Mouse (Mus musculus): Measurements from ENCODE around the gene Sumo1.
"Not testable (repeated sequence)": the region's sequence is repeated elsewhere in the genome, so short reads cannot be mapped to it uniquely, and the experiment has no call there.

Gene Sumo1

DNA sequence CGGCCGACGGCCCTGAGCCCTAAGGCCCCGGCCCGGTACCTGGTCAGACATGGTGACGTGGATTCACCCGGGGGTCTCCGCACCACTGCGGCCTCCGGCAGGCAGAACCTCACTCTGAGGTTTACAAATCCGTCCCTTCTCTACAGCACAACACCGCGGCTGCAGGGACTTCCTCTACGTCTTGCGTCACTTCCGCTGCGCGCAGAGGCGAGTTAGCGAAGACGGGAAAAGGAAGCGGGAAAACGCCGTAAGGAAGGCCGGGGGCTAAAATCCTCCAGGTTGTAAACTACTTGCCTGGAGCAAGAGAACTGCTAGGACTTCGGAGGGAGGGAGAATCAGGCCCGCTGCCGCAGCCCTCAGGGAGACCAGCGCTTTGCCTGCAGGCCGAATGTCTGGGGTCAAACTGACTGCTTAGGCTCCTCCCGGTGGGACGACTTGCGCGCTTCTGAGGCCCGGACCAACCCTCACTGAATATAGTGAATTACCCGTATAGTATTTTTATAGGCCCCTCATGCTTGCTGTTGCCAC is at the start of gene Sumo1:
Gene Sumo1, minus strand, starts transcription at position 194 of the 528 bp plus-strand sequence.
- peak; percentile 95 for DNase-seq (ENCODE audit: low read depth)

DNA sequence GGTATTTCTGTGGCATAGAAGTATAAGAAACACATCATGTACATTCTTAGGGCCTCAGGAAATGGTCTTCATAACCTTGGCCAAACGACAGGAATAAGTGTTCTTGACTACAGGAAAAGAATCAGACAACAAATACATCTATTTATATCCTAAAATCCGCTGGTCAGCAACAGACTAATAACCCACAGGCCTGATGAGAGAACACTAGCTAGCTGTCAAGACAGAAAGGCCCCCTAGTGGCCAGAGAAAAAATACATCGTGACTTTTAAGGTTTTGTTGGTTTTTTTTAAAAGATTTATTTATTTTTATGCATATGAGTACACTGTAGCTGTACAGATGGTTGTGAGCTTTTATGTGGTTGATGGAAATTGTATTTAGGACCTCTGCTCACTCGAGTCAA is 49.3 kb upstream of the Sumo1 start:
- DNase-seq (ENCODE audit: low read depth) = peak; percentile 68

DNA sequence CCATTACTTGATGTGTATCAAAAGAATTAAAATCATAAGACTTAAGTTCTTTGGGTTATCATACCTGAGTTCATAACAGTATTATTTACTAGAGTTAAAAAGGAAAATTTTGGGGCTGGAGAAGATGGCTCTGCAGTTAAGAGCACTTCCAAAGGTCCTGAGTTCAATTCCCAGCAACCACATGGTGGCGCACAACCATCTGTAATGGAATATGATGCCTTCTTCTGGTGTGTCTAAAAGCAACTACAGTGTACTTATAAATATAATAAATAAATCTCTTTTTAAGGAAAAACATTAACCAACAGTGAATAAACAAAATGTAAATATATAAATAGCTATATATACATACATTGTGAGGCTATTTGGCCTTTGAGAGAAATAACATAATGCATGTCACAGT is 31.1 kb upstream of the Sumo1 start:
- no peak for DNase-seq (ENCODE audit: low read depth)

DNA sequence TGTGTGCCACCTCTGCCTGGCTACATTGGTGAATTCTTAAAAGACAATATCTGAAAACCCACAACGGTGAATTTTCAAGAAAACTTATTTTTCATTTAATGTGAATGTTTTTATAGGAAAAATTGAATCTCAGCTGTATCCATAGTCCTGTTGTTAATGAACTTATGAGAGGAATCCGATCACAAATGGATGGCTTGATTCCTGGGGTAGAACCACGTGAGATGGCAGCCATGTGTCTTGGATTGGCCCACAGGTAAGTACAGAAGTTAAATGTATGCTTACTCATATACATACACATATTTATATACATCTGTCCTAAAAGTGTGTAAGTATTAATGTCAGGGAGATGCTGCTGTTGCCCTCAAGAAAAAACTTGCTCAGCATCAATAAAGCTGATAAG is 27.6 kb upstream of the Sumo1 start:
- DNase-seq (ENCODE audit: low read depth) = no peak

DNA sequence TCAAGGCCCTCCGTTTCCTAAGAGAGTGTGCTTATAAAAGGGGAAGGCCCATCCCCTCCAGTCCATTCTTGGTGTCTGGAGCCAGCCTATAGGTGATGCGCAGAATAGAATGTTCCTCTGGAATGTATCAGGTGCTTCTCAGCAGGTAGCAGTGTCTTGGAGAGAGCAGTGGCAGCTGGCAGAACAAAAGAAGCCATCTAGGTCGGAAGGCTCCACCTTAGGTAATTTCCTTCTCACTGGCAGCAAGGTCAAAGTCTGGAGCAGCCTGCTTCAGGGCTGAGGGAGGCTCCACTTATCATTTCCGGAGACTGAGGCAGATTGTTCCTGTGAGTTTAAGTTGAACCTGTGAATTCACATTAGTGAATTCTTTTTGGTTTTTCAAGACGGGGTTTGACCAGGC is 27.1 kb upstream of the Sumo1 start:
- no peak for DNase-seq (ENCODE audit: low read depth)

DNA sequence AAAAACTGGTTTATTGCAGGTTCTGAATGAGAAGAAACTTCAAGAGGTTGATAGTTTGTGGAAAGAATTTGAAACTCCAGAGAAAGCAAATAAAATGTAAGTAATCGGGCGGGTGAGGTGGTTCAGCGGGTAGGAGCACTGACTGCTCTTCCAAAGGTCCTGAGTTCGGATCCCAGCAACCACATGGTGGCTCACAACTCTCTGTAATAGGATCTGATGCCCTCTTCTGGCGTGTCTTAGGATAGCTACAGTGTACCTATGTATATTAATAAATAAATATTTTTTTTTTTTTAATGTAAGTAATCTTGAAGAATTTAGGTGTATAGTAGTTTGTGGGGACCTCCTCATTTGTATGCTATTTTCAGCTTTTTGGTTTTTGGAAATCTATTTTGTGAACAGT is 19.8 kb upstream of the Sumo1 start:
- peak; percentile 38 for DNase-seq (ENCODE audit: low read depth)

DNA sequence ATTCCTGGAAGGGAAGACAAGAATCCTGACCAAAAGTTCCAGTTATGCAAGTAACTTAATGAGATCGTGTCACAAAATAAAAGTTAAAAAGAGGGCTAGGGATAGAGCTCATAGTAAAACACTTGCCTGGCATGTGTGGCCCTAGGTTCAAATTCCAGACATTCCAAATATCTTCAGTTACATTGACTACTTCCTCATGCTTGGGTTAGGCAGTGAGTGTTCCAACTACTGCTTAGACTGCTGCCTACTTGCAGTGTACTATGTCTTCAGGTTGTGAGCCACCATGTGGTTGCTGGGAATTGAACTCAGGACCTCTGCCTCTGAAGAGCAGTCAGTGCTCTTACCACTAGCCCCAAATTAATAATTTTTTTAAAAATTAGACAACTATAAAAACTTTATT is 16.9 kb upstream of the Sumo1 start:
- no peak for DNase-seq (ENCODE audit: low read depth)

DNA sequence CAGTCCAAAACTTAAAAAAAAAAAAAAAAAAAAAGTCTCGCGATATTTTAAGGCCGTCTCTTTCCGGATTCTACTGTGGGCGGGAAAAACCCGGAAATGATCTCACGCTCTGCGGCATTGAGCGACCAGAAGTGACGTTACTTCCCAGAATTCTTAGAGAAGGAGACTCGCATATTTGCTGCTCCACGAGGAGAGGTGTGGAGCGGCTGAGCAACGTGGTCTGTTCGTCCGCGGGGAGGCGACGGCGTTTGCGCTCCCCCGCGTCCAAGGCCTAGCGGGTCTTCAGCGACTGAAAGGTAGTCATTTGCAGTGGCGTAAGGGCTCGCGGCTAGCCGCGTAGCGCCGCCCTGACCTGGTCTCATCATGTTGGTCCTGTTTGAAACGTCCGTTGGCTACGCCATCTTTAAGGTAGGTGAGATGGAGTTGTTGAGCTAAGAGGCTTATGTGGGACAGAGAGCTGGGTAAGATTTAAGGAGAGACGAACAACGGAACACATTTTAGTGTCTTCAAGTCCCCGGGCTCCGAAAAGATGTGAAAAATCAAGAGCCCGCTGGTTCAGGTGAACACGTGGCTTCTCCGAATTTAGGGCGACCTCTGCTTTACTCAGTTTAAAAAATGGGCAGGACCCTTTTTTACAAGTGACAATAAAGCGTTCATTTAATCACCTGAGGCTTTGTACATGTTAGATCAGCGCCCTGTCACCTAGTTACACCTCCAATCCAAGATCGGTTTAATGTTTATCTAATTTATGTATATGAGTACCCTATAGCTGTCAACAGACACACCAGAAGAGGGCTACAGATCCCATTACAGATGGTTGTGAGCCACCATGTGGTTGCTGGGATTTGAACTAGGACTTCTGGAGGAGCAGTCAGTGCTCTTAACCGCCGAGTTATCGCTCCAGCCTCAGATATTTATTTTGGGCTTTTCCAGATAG is 14.5 kb upstream of the Sumo1 start, which contains the start of gene Nop58:
Gene Nop58, plus strand, starts transcription at position 153 of the 937 bp plus-strand sequence.
- peak; percentile 97 for DNase-seq (ENCODE audit: low read depth)

DNA sequence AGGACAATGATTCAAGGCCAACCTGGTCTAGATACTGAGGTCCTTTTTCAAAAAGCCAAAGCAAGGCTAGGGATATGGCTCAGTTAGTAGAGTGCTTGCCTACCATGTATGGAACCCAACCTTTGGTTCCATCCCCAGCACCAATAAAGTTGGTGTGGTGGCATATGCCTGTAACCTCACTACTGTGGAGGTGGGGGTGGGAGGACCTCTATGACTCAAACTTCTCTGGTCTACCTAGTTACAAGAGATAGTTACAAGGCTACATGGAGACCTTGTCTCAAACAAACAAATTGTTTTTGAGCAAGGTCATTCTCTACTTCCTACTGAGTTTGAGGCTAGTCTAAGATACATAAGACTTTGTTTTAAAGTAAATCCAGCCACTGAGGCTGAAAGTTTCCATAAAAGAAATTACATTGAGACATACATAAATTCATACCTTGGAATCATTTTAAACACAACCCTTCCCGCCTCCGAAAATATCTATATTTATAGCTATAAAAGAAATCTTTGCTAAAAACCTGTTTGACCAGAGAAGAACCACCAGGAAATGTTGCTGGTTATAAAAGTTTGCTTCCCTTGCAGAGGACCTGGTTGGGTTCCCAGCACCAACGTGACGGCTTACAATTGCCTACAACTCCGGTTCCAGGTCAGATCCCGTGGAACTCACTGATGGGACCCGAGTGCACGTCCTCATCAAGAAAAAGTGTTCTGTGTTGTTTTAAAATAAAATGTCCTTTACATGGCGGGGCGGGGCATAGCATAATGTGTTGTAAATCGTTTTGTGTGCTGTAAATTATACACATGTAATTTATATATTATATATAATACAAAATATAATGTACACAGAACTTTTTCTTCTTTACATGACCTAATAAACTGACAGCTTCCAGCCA is 13.5 kb upstream of the Sumo1 start:
- DNase-seq (ENCODE audit: low read depth) = peak; percentile 29

DNA sequence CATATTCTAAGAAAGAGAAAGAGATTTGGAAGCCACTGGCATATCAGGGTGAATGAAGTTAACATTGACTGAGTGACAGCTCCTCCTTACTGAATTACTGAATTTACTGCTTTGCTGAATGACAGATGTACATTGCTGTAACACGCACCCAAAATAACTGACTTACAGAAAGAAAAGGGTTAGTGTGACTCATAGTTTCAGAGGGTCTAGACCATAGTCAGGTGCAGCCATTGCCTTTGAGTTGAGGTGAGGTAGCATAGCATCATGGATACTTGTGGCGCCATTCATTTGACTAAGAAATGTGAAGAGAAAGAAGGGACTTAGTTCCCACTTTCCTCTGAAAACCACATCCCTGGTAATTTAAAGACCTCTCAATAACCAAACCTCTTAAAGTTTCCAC is 3.0 kb upstream of the Sumo1 start:
- DNase-seq (ENCODE audit: low read depth) = no peak

DNA sequence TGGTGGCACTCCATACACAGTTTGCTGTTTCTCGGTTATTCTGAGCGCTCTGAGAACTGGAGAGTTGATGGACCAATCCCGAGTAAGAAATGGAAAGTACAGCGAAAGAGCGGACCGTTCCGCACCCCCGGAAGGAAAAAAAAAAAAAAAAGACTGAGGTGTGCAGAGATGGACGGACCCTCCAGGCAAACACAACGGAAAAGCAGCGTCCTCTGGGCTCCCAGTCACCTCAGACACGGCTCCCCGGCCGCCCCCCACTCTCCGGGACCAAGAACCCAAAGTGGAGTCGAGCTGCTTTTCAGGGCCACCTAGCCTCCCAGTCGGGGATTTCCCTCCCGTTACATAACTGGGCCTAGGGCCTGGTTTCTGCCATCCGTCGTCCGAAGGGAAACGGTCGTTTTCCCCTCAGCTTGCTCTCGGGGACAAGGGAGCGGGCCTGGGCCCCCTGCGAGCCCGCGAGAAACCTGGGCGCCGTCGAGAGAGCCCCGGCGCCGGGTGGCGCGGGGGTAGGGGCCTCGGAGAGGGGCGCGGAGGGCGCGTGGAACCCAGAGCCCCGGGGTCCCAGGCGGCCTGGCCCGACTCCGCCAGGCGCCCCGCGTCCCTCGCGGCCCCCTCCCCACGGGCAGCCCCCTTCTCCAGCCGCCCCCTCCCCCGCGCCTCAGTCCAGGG is 538 bp downstream of the Sumo1 start:
- peak; percentile 75 for DNase-seq (ENCODE audit: low read depth)

DNA sequence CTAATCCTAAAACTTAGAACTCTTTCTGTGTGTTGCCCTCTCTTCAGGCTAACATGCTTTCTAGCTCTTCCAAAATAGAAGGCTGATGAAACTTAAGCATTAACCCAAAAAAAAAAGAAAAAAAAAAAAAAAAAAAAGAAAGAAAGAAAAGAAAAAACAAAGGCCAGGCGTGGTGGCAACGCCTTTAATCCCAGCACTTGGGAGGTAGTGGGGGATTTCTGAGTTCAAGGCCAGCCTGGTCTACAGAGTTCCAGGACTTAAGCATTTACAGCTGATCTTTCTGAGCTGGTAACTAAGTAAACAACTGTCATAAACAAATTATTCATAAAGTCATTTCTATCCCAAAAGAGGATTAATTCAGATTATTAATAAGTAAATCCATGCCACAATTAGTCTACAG is 1.8 kb downstream of the Sumo1 start:
- no peak for DNase-seq (ENCODE audit: low read depth)

DNA sequence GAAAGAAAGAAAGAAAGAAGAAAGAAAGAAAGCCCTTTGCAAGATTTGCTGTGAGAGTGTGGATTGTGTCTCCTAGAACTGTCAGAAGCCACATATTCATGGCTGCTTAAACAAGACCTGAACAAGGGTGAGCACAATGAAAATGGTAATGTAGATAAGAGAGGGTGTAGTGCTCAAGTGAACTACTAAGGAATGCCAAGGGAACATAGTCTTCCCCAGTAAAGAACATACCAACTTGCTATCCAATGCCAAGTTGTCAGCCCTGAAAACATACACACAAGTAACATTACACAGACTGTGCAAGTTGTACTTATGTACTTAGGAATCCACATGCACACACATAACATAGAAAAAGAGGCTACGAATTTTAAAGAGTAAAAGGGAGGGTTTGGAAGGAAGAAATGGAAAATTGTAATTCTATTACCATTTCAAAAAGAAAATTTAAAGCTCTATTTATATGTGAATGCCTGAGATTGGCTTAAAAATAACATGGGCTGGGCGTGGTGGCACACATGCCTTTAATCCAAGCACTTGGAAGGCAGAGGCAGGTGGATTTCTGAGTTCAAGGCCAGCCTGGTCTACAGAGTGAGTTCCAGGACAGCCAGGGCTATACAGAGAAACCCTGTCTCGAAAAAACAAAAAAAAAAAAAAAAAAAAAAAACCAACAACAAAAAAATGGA is 7.0 kb downstream of the Sumo1 start:
- no peak for DNase-seq (ENCODE audit: low read depth)

DNA sequence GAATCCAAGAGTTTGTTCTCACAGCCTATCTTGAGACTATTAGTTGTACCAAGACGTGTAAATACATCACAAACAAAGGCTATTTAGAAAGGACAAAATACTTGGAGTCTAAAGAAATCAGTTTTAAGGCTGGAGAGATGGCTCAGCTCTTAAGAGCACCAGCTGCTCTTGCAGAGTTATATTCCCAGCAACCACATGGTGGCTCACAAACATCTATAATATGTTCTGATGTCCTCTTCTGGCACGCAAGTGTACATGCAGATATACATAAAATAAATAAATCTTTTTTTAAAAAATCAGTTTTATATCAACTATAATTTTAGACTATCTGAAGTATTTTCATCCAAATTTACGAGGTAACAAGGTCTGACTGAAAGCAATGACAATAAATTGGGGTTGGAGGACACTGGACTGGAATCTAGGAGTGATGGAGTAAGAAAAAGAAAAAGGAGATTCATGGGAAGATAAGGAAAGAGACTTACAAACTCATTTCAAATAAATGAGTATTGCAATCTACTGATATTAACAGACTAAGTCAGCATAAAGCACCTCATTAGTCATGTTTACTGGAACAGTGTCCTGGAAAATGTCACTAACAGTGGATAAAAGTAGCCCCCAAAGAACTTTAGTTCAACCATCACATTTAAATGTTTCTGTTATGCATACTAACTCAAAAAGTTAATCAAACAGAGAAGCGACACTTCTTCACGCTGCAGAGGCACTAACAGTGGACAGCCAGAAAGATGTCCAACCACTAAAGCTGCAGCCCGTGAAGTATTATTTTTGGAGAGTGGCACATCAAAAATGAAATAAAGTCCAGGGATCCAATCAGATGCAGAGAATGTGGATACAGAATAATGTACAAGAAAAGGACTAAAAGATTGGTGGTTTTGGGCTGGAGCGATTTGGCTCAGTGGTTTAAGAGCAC is 14.1 kb downstream of the Sumo1 start:
- DNase-seq (ENCODE audit: low read depth) = no peak

DNA sequence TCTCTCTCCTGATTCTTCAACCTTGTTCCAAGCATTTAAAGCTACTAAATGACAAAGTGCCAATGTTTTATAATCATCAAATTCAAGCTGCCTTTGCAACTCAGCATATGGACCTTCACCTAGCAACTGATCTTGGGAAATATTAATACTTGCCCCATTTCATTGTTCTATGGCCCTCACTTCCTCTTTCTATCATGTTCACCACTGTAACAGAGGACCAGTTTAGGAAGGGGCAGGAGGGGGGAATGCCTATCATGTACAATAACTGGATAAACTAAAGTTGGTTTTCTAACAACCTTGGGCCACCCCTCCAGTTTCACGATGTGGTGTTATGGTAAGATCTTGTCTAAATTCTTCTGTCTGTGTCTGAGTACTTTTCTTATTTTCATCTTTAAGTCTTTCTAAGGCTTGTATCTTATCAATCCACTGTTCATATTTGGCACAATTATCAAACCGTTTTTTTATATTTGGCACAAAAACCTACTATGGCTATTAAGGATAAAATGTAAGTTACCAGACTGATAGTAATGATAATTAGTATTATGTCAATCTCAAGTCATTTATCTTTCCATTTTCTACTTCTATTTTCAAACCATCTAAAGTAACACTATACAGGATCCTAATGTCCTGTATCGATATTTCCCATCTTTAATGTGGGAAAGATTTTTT is 17.3 kb downstream of the Sumo1 start:
- DNase-seq (ENCODE audit: low read depth) = no peak

DNA sequence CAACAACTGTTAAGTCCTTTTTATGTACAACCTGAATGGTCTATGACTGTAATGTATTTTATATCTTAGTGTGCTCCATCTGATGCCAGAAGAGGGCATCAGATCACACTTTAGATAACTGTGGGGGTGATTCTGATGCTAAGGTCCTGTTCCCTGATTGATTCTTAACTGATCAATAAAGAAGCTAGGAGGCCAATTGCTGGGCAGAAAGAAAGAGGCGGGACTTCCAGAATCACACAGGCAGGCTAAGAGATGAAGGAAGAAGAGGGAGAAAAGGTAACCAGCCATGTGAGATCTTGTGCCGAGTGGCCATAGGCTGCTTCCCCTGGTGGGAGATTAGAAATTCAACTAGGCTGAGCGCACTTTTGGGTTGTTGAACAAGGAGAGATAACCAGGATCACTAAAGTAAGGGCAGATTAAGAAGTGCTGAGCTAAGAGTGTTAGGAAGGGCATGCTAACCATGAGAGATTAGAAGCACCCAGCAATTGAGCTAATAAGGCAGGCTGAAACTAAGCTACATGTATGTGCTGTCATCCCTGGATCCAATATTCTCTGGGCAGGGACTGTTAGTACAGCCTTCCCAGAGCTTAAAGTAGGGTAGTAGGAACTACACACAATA is 19.3 kb downstream of the Sumo1 start:
- DNase-seq (ENCODE audit: low read depth) = no peak

DNA sequence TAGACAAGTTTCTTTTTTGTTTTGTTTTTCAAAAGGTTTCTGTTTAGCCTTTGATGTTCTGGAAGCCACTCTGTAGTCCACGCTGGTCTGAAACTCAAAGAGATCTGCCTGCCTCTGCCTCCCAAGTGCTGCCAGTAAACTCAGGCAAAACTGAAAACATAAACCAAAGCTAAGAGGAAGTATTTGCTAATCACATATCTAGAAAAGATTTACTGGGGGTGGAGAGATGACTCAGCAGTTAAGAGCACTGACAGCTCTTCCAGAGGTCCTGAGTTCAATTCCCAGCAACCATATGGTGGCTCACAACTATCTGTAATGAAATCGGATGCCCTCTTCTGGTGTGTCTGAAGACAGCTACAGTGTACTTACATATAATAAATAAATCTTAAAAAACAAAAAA is 24.1 kb downstream of the Sumo1 start:
- DNase-seq (ENCODE audit: low read depth) = not testable (repeated sequence)

DNA sequence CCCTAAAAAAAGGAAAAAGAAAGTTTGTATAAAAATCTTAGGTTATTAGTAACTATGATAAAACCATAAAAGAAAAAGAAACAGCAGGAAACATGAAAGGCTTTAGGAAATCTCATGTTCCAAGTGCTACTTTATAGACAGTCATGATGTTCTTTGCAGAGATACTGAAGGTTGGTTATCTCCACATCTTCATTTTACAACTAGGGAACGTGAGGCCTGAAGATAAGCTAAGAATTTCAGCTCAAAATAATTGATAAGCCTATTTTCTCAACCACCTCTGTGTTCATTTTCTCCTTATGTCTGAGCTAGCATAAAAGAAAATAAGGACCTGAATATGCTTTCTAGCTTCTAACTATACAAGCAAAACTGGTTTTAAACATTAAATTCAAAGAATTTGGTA is 28.1 kb downstream of the Sumo1 start:
- DNase-seq (ENCODE audit: low read depth) = no peak

DNA sequence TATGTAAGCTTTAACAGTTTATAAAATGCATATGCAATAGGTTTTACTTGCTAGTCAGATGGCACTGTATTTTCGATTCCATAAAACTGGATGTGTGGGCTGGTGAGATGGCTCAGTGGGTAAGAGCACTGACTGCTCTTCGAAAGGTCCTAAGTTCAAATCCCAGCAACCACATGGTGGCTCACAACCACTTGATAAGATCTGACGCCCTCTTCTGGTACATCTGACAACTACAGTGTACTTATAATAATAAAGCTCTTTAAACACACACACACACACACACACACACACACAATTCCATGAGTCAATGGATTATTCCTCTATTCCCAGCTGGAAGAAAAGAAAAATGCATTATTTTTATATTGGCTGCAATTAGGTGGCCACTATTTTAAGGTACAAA is 32.3 kb downstream of the Sumo1 start:
- no peak for DNase-seq (ENCODE audit: low read depth)

Measured in induced T-regulatory cell, adult 2 months (primary cell).